Mouse (Mus musculus): Measurements from ENCODE around the gene Cpn2. TPM values are rescaled to one million over a fixed set of nuclear protein-coding genes. Genes with fewer than 3 reads are reported as not detected.

Gene Cpn2
- polyA plus RNA-seq, 1 experiment from 2014 or later: not detected

GRCm38 (mm10) chr16:30207991-30208390 is 59.3 kb downstream of the Cpn2 start:
- H3K9ac ChIP-seq: no peak overlapping the region
- H3K9me3 ChIP-seq (ENCODE audit: control insufficient read depth, low read length): no peaks in the 10 kb centered on the region
- ATAC-seq (ENCODE audit: low FRiP score) (no peak), DNase-seq (ENCODE audit: low spot score) (no peak)
- no peak overlapping the region for H3K4me2 ChIP-seq (replicated peaks)
- peaks cover 3% of the 10 kb centered on the region; the same call in 1 of the 2 replicates for H3K4me1 ChIP-seq (replicated peaks; ENCODE audit: control insufficient read depth, insufficient read depth, low read length)
- H3K27ac ChIP-seq: no peak overlapping the region
- no peaks in the 10 kb centered on the region for H3K36me3 ChIP-seq (replicated peaks; ENCODE audit: control insufficient read depth, insufficient read depth)
- no peak overlapping the region for H3K4me3 ChIP-seq (replicated peaks; ENCODE audit: low read length)
- peaks cover 20% of the 10 kb centered on the region for H3K27me3 ChIP-seq (ENCODE audit: control insufficient read depth, insufficient read depth, low read length)
- WGBS: 88% methylated on average over 6 of the region's 7 CpGs

GRCm38 (mm10) chr16:30207111-30207828 is 60.0 kb downstream of the Cpn2 start:
- no peak overlapping the region for H3K9ac ChIP-seq
- H3K4me2 ChIP-seq (replicated peaks): no peak overlapping the region
- H3K27ac ChIP-seq: no peak overlapping the region
- 86% methylated on average over 11 of the region's 11 CpGs for WGBS
- no peaks in the 10 kb centered on the region for H3K36me3 ChIP-seq (replicated peaks; ENCODE audit: control insufficient read depth, insufficient read depth)
- no peak for ATAC-seq (ENCODE audit: low FRiP score)
- peaks cover 3% of the 10 kb centered on the region; the same call in 1 of the 2 replicates for H3K4me1 ChIP-seq (replicated peaks; ENCODE audit: control insufficient read depth, insufficient read depth, low read length)
- H3K4me3 ChIP-seq (replicated peaks; ENCODE audit: low read length): no peak overlapping the region
- no peak for DNase-seq (ENCODE audit: low spot score)
- no peaks in the 10 kb centered on the region for H3K9me3 ChIP-seq (ENCODE audit: control insufficient read depth, low read length)
- peaks cover 20% of the 10 kb centered on the region for H3K27me3 ChIP-seq (ENCODE audit: control insufficient read depth, insufficient read depth, low read length)

Other genes starting within 250 kb of the Cpn2 start
- gene Hes1, start 203.1 kb downstream of the Cpn2 start, polyA plus RNA-seq (2014; fragmentation: Nextera tagmentation; extraction: Ambion mirVana): 14.0 and 18.0 TPM in 2 replicates
- gene Lrrc15, start 15.8 kb upstream of the Cpn2 start, polyA plus RNA-seq (2014; fragmentation: Nextera tagmentation; extraction: Ambion mirVana): 0.31 and 0.39 TPM in 2 replicates
- gene Gp5, start 43.3 kb upstream of the Cpn2 start, polyA plus RNA-seq (2014; fragmentation: Nextera tagmentation; extraction: Ambion mirVana): 0.64 and 0.68 TPM in 2 replicates
- gene Atp13a3, start 138.5 kb upstream of the Cpn2 start, polyA plus RNA-seq (2014; fragmentation: Nextera tagmentation; extraction: Ambion mirVana): 12.3 and 13.4 TPM in 2 replicates